Mouse (Mus musculus): ENCODE results near the gene Acp7. TPM values are rescaled to one million over a fixed set of nuclear protein-coding genes. Genes with fewer than 3 reads are reported as not detected.

Gene Acp7
- not detected in 4 replicates for total RNA-seq (2023; ENCODE audit: inconsistent age)

DNA sequence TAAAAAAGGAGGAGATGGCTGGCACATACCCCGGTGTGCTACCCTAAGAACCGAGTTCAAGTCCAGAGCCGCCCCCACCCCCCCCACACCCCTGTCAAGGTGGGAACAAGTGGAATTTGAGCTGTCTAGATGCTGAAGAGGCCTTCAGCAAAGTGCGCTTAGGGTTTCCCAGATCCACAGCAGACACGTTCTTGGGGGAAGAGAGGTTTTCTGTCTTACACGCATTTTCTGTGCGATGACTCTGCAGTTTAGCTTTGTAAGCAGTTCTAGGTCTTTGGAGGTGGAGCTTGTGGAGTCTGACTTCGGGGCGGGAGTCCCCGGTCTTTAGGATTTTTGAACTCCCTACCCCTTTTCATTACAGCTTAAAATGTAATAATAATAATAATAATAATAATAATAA is at the start of gene Acp7:
Gene Acp7, minus strand, starts transcription at position 260 of the 400 bp plus-strand sequence.

DNA sequence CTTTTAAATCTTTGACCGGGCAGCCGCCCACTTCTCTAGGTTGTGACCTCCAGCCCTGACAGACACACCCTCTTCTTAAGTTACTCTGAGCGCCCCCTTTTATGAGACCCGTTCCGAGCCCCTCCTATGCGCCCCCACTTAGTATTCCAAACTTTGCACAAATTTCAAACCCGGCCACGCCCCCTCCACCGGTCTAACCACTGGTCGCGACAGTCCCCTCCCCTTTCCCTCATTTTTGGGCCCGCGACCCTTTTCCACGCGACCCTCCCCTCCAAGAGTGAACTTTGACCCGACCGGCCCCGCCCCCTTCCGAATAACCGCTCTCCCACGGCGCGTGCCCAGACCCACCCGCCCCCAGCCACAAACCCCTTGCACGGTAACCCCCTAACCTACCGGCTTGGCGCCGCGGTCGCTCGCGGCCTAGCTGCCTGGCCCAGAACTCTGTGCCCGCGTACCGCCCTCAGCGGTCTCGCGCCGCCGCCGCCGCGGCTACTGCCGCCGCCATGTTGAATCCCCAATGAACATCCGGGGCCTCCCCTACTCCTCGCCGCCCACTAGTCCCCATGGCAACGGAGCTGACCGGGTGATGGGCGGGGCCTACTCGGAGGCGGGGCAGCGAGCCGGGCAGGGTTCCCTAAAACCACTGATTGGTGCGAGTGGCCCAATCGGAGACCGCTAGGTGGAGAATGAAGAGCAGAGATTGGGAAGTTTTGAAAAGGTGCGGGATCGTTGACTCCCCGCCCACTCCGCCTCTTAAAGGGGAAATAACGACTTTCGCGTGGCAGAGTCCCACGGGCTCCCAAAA is 33.3 kb downstream of the Acp7 start, which contains the start of the genes Samd4b and Pak4:
Gene Samd4b, minus strand, starts transcription at position 503 of the 805 bp plus-strand sequence.
Gene Pak4, minus strand, starts transcription at position 544 of the 805 bp plus-strand sequence.

Other genes starting within 250 kb of the Acp7 start
- gene Med29, start 238.6 kb downstream of the Acp7 start, total RNA-seq (2023; ENCODE audit: inconsistent age), result 14.1 to 19.0 TPM (median 15.8 TPM) in 4 replicates
- gene Paf1, start 238.4 kb downstream of the Acp7 start, total RNA-seq (2023; ENCODE audit: inconsistent age), result 151 to 162 TPM (median 156 TPM) in 4 replicates
- gene Gmfg, start 193.9 kb downstream of the Acp7 start, total RNA-seq (2023; ENCODE audit: inconsistent age), result 241 to 264 TPM (median 247 TPM) in 4 replicates
- 0.93 to 1.6 TPM (median 1.2 TPM) in 4 replicates for gene Lrfn1, start 179.4 kb downstream of the Acp7 start, total RNA-seq (2023; ENCODE audit: inconsistent age)
- gene Ifnl2, start 120.9 kb downstream of the Acp7 start, total RNA-seq (2023; ENCODE audit: inconsistent age), result not detected in 4 replicates
- gene Ifnl3, start 108.5 kb downstream of the Acp7 start, total RNA-seq (2023; ENCODE audit: inconsistent age), result not detected in 4 replicates
- gene Sycn, start 90.4 kb downstream of the Acp7 start, total RNA-seq (2023; ENCODE audit: inconsistent age), result not detected in 4 replicates
- not detected in 4 replicates for gene Nccrp1, start 84.1 kb downstream of the Acp7 start, total RNA-seq (2023; ENCODE audit: inconsistent age)
- 49.3 to 52.1 TPM (median 50.5 TPM) in 4 replicates for gene Samd4b, start 33.2 kb downstream of the Acp7 start, total RNA-seq (2023; ENCODE audit: inconsistent age)
- 12.8 to 15.7 TPM (median 13.9 TPM) in 4 replicates for gene Pak4, start 33.1 kb downstream of the Acp7 start, total RNA-seq (2023; ENCODE audit: inconsistent age)
- 0.35 to 0.84 TPM in 2 of 4 replicates, not detected in the others for gene Fbxo27, start 61.5 kb upstream of the Acp7 start, total RNA-seq (2023; ENCODE audit: inconsistent age)
- 0.67 to 2.4 TPM (median 1.3 TPM) in 4 replicates for gene Fbxo17, start 85.5 kb upstream of the Acp7 start, total RNA-seq (2023; ENCODE audit: inconsistent age)
- gene Mrps12, start 110.5 kb upstream of the Acp7 start, total RNA-seq (2023; ENCODE audit: inconsistent age), result 21.2 to 31.8 TPM (median 24.8 TPM) in 4 replicates
- gene Sars2, start 110.7 kb upstream of the Acp7 start, total RNA-seq (2023; ENCODE audit: inconsistent age), result 15.6 to 20.5 TPM (median 18.9 TPM) in 4 replicates
- not detected in 4 replicates for gene Ccer2, start 124.8 kb upstream of the Acp7 start, total RNA-seq (2023; ENCODE audit: inconsistent age)
- 82.0 to 92.0 TPM (median 86.4 TPM) in 4 replicates for gene Sirt2, start 135.4 kb upstream of the Acp7 start, total RNA-seq (2023; ENCODE audit: inconsistent age)
- 75.7 to 91.7 TPM (median 83.5 TPM) in 4 replicates for gene Nfkbib, start 136.2 kb upstream of the Acp7 start, total RNA-seq (2023; ENCODE audit: inconsistent age)
- 6.2 to 13.3 TPM (median 9.2 TPM) in 4 replicates for gene Rinl, start 157.6 kb upstream of the Acp7 start, total RNA-seq (2023; ENCODE audit: inconsistent age)
- 570 to 678 TPM (median 611 TPM) in 4 replicates for gene Hnrnpl, start 177.2 kb upstream of the Acp7 start, total RNA-seq (2023; ENCODE audit: inconsistent age)
- 52.7 to 55.3 TPM (median 53.9 TPM) in 4 replicates for gene Ech1, start 193.9 kb upstream of the Acp7 start, total RNA-seq (2023; ENCODE audit: inconsistent age)
- gene Lgals4, start 202.5 kb upstream of the Acp7 start, total RNA-seq (2023; ENCODE audit: inconsistent age), result 9.5 to 18.0 TPM (median 13.3 TPM) in 4 replicates
- not detected in 4 replicates for gene Lgals7, start 232.5 kb upstream of the Acp7 start, total RNA-seq (2023; ENCODE audit: inconsistent age)

All from B cell, adult (primary cell).